Mouse (Mus musculus) heart, postnatal 0 days (tissue): ENCODE data around the gene Cenpj.

ENCODE experiments used
- CTCF ChIP-seq: IDR thresholded peaks from 2 replicates; pipeline ENCODE4 v1.5.1; 2016; ENCODE audit warnings: antibody characterized with exemption, control low read depth, low read depth
- EP300 ChIP-seq: IDR thresholded peaks from 2 replicates; pipeline ENCODE4 v1.6.1; 2016; ENCODE audit warnings: antibody characterized with exemption, low read depth

DNA sequence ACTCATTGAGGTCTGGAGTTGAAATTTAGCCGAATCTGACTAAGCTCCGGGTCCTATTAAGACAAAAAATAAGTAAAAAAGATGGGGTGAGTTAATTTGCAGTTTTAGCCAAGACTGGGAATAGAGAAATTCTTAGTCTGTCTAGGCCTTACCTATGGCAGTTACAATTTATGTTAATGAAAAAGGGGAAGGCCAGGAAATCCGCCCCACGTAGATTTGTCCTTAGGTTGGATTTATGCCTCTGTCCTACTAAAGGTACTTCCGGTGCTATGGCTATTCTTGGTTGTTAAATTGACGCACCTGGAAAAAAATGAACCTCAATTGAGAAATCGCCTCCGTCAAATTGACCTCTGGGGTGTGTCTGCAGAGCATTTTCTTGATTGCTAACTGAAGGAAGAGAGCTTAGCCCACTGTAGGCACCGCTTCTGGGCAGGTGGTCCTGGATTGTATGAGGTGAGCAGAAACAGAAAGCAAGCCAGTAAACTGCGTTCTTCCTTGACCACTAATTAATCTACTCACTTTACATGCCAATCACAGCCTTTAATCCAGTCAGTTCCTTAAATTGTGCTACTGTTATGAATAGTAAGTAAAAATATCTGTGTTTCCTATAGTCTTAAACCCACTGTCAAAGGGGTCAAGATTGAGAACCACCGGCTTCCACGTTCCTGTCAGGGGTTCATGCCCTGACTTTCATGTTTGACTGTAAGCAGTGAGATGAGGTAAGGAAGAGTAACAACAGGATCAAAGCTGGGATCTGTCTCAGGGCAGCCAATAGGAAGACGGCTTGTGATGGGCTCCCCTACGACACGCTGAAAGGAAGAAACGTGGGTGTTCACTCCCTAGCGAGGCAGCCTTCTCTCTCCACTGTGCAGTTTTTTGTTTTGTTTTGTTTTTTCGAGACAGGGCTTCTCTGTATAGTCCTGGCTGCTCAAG lies 1.0 kb upstream of the Cenpj start:
- no peak for TF ChIP-seq EP300
- TF ChIP-seq CTCF = no peak
